Mouse (Mus musculus) layer of hippocampus, adult 18-20 months (tissue): ENCODE data around the gene Nectin4. TPM values are rescaled to one million over a fixed set of nuclear protein-coding genes. Genes with fewer than 3 reads are reported as not detected.
"Not testable (repeated sequence)": the region's sequence is repeated elsewhere in the genome, so short reads cannot be mapped to it uniquely, and the experiment has no call there.

ENCODE experiments used
- DNase-seq, 2 experiments: peaks; one replicate each; pipeline ENCODE4 v3.0.0; 2022; ENCODE audit warnings: low spot score in 2 of 2
- long read RNA-seq: library from polyadenylated mRNA; stranded (forward); transcript quantifications from one replicate; pipeline ENCODE4 v2.0.0, GENCODE M21; 2021
- total RNA-seq, 2 experiments: library from RNA; stranded (reverse); gene quantifications; 2 replicates each; pipeline ENCODE4 v1.2.3; 2021

The Nectin4 gene
- 1 to 10 TPM; 6.3 to 6.7 TPM for total RNA-seq
- long read RNA-seq, partial matches to known transcripts = 10 of 11 reads
- long read RNA-seq, other reads (novel, unspliced or antisense) = 1 of 11 reads

- no peak for DNase-seq
Measured at GRCm38 (mm10) chr1:171369845-171370556, at the start of gene Nectin4. Gene Nectin4, plus strand, starts transcription at chr1:171370099.

- no peak for DNase-seq
Measured at GRCm38 (mm10) chr1:171320151-171320550, 49.7 kb upstream of the Nectin4 start.

- DNase-seq = no peak
Measured at GRCm38 (mm10) chr1:171321415-171321814, 48.5 kb upstream of the Nectin4 start.

- no peak for DNase-seq
Measured at GRCm38 (mm10) chr1:171322012-171322411, 47.9 kb upstream of the Nectin4 start.

- no peak for DNase-seq
Measured at GRCm38 (mm10) chr1:171325571-171325970, 44.3 kb upstream of the Nectin4 start.

- DNase-seq = not testable (repeated sequence)
Measured at GRCm38 (mm10) chr1:171326588-171326987, 43.3 kb upstream of the Nectin4 start.

- no peak for DNase-seq
Measured at GRCm38 (mm10) chr1:171328244-171328643, 41.7 kb upstream of the Nectin4 start.

GRCm38 (mm10) chr1:171328839-171329432, 41.0 kb upstream of the Nectin4 start, which contains the start of gene Dedd:
Gene Dedd, plus strand, starts transcription at chr1:171329145.
- DNase-seq = peak; percentile 95 to 96

- no peak for DNase-seq
Measured at GRCm38 (mm10) chr1:171329433-171330215, 40.3 kb upstream of the Nectin4 start.

GRCm38 (mm10) chr1:171330216-171330560, 39.7 kb upstream of the Nectin4 start:
- DNase-seq = peak in 1 of 2 experiments; percentile 27

GRCm38 (mm10) chr1:171342262-171343207, 27.4 kb upstream of the Nectin4 start:
- no peak for DNase-seq

GRCm38 (mm10) chr1:171343922-171344677, 25.8 kb upstream of the Nectin4 start:
- DNase-seq = no peak

GRCm38 (mm10) chr1:171344715-171345114, 25.2 kb upstream of the Nectin4 start:
- DNase-seq = no peak

GRCm38 (mm10) chr1:171345225-171346094, 24.4 kb upstream of the Nectin4 start, which contains the start of the genes Nit1 and Pfdn2:
Gene Nit1, minus strand, starts transcription at chr1:171345646.
Gene Pfdn2, plus strand, starts transcription at chr1:171345670.
- peak; percentile 91 to 92 for DNase-seq

- DNase-seq = no peak
Measured at GRCm38 (mm10) chr1:171346095-171346450, 23.8 kb upstream of the Nectin4 start.

GRCm38 (mm10) chr1:171348665-171349064, 21.2 kb upstream of the Nectin4 start:
- DNase-seq = no peak

- DNase-seq = no peak
Measured at GRCm38 (mm10) chr1:171349210-171349609, 20.7 kb upstream of the Nectin4 start.

GRCm38 (mm10) chr1:171355812-171356340, 14.0 kb upstream of the Nectin4 start:
- no peak for DNase-seq

GRCm38 (mm10) chr1:171356814-171357213, 13.1 kb upstream of the Nectin4 start:
- DNase-seq = no peak
